Mouse (Mus musculus): ENCODE results near the gene C1qtnf5.
A peak's percentile ranks its signal among the peaks of the same experiment; 100 is the strongest.

Gene C1qtnf5

GRCm38 (mm10) chr9:44107110-44107509 lies at the start of gene C1qtnf5:
Gene C1qtnf5 (plus strand): TSS chr9:44107245.
- peak in 1 of 2 experiments; percentile 69 for DNase-seq (ENCODE audit: low spot score in 2 of 2)

GRCm38 (mm10) chr9:44058606-44059005 lies 48.4 kb upstream of the C1qtnf5 start:
- DNase-seq (ENCODE audit: low spot score in 2 of 2), result no peak

- no peak for DNase-seq (ENCODE audit: low spot score in 2 of 2)
Observed at GRCm38 (mm10) chr9:44065177-44065576, 41.9 kb upstream of the C1qtnf5 start.

- DNase-seq (ENCODE audit: low spot score in 2 of 2), result peak; percentile 100
Observed at GRCm38 (mm10) chr9:44066785-44067225, 40.2 kb upstream of the C1qtnf5 start, which contains the start of gene Usp2. Gene Usp2 (plus strand): TSS chr9:44067021.

DNA sequence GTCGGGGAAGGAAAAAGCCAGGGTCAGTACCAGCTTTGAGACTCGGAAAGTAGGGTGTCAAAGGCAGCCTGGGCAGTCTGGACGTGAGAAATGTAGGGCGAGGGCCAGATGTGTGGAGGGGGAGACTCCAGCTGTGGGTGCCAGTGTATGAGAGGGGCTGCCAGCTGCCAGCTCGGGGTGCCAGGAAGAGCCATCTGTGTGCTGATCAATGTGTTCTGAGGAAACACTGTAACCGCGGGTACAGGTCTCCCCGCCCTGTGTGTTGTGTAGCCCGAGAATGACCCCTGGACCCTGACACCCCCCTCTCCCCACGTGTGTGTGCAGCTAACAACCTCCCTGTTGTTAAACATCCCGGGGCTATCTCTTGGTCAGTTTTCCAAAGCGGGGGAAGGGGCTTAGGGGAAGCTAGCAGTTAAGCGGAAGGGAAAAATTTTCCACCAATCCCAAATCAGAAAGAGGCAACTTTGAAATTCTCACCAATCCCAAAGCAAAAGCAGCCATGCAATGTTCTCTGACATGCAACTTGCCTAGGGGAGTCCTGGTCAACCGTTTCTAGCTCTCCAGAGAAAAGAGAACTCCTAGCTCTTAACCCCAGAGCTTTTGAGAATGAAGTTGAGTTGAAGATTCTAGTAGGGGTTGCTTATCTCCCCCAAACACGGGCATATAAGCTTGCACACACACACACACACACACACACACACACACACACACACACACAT lies 39.6 kb upstream of the C1qtnf5 start:
- peak in 1 of 2 experiments; percentile 30 for DNase-seq (ENCODE audit: low spot score in 2 of 2)

DNA sequence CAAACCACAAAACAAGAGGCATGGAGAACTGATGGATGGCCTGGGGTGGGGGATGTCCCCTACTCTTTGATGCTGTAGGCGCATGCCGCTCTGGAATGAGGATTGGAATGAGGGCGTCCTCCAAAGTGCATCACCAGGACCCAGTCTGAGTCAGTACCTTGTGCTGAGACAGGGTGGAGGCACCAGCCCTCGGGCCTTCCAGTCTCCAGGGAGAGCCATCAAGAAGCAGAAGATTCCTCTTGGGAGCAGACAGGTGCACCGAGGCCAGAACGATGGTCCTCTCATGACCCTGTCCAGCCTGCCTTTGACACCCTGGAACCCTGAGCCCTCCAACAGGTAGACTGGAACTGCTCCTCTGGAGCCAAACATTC lies 39.1 kb upstream of the C1qtnf5 start:
- DNase-seq (ENCODE audit: low spot score in 2 of 2), result no peak

GRCm38 (mm10) chr9:44069252-44069651 lies 37.8 kb upstream of the C1qtnf5 start:
- DNase-seq (ENCODE audit: low spot score in 2 of 2), result no peak

GRCm38 (mm10) chr9:44070113-44070843 lies 36.8 kb upstream of the C1qtnf5 start:
- no peak for DNase-seq (ENCODE audit: low spot score in 2 of 2)

- DNase-seq (ENCODE audit: low spot score in 2 of 2), result no peak
Observed at GRCm38 (mm10) chr9:44070844-44071231, 36.2 kb upstream of the C1qtnf5 start.

GRCm38 (mm10) chr9:44071914-44072598 lies 35.0 kb upstream of the C1qtnf5 start:
- peak in 1 of 2 experiments; percentile 45 for DNase-seq (ENCODE audit: low spot score in 2 of 2)

DNA sequence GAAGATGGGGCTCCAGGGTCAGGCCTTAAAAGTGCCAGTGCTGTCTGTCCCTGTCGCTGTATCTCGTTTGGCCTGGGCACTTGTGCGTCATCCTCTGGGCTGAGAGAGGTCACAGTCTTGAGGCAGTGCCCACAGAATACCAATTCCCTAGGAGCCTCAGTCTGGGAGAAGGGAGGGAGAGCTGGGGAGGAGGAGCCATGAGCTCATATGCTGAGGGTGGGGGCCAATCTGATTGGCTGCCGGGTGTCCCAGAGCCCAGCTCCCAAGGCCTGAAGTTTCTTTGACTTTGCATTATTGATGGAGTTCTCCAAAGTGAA lies 34.5 kb upstream of the C1qtnf5 start:
- peak in 1 of 2 experiments; percentile 40 for DNase-seq (ENCODE audit: low spot score in 2 of 2)

DNA sequence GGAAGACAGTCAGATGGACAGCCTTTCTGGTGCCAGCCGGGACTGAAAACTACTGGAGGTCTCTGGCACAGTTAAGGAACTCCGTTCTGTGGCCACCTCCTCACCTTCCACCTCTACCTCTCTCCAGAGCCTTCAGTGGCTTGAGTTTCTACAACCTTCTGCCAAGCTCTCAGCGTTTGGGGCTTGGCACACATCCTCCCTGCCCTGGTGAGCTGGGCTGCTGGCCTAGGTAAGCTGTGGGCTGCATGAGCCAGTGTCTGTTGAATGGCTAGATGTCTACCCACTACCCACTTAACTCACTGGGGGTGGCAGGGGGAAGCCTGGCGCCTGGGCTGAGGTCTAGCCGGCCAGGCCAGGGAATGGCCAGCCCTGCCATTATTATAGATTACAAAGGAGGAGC lies 33.9 kb upstream of the C1qtnf5 start:
- DNase-seq (ENCODE audit: low spot score in 2 of 2), result no peak

DNA sequence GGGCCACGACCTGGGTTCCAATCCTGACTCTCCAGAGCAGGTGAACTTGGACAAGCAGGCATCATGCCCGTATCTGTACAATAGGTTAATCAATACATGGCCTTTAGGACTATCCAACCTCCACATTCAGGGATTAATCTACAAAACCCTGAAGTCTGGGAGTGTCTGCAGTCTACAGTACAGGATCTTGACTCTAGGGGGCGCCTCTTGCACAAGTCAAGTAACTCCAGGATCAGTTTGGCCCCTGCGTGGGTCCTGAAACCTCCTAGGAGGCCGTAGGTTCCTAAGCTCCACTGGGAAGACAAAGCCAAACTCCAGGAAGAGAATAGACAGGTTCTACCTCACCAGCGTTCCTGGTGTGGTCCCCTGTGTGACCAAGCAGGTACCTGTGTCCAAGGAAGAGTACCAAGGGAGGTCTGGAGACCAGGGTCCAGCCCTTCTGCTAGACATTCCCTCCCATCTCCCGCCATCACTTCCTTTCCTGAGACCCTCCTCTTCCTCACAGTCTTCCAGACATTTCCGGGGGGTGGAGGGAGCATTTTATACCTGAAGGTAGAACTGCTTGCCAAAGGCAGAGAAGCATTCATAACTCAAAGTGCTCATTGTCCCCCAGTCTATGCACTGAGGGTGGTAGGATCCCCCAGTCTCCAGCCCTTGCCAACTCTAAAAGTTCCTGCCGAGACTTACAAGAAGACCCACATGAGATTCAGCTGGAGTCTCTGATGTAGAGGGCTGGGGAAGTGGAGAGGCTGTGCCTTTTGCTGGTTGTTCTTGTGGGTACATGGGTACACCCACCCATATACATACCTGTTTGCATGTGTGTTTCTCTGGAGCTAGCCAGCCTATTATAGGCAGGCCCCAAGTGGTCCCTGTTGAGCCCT lies 32.4 kb upstream of the C1qtnf5 start:
- DNase-seq (ENCODE audit: low spot score in 2 of 2), result peak in 1 of 2 experiments; percentile 45

DNA sequence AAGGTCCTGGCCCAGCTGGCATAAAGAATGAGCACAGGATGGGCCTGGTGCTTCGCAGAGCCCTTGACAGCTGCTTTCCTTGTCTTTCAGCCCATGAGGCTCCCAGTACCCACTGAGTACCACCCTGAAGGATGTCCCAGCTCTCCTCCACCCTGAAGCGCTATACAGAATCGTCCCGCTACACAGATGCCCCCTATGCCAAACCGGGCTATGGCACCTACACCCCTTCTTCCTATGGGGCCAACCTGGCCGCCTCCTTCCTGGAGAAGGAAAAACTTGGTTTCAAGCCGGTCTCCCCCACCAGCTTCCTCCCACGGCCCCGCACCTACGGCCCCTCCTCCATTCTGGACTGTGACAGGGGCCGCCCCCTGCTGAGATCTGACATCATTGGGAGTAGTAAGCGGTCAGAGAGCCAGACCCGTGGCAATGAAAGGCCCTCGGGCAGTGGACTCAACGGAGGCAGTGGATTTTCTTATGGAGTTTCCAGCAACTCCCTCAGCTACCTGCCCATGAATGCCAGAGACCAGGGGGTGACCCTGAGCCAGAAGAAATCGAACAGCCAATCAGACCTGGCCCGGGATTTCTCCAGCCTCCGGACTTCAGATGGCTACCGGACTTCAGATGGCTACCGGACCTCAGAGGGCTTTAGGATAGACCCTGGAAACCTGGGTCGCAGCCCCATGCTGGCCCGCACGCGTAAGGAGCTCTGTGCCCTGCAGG lies 31.6 kb upstream of the C1qtnf5 start:
- no peak for DNase-seq (ENCODE audit: low spot score in 2 of 2)

DNA sequence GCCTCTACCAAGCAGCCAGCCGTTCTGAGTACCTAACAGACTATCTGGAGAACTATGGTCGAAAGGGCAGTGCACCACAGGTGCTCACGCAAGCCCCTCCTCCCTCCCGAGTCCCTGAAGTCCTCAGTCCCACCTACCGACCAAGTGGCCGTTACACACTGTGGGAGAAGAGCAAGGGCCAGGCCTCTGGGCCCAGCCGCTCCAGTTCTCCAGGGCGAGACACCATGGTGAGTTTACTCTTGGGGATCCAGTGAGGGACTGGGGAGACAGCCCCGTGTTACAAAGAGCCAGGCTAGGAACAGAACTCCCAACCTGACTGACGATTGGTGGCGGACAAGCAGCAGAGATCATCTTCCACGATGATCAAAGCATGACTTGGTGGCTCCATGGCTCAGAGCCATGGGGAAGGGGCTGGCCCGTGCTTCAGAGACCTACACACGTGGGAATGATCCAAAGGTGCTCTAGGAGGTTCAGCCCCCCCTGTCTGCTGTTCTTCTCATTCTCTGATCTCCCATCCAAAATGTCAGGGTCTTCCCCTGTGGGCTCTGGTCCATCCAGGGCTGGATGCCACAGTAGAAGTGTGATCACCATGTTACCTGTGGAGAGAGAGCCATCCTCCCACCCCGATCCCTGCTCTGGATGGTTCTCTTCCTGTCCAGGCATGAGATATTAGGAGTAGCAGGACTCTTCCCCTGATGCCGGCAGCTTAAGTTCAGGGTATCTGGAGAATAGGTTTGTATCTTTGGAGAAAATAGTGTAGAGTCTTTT lies 30.9 kb upstream of the C1qtnf5 start:
- DNase-seq (ENCODE audit: low spot score in 2 of 2), result no peak

DNA sequence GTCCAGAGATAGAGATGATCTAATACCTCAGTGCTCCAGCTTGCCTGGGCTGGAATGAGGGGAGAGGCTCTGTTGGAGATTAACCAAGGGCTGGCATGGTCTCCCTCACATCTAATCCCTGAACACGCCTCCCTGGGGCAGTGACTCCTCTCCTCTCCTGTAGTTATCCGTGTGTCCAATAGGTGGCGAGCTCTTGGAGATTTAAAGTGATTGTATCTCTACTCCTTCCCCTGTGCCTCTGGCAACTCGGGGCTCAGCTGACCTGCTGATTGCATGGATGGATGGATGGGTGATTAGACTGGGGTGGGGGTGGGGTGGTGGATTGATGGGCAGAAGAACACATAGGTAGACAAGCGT lies 30.3 kb upstream of the C1qtnf5 start:
- DNase-seq (ENCODE audit: low spot score in 2 of 2), result peak in 1 of 2 experiments; percentile 69

GRCm38 (mm10) chr9:44077266-44077910 lies 29.7 kb upstream of the C1qtnf5 start:
- no peak for DNase-seq (ENCODE audit: low spot score in 2 of 2)

DNA sequence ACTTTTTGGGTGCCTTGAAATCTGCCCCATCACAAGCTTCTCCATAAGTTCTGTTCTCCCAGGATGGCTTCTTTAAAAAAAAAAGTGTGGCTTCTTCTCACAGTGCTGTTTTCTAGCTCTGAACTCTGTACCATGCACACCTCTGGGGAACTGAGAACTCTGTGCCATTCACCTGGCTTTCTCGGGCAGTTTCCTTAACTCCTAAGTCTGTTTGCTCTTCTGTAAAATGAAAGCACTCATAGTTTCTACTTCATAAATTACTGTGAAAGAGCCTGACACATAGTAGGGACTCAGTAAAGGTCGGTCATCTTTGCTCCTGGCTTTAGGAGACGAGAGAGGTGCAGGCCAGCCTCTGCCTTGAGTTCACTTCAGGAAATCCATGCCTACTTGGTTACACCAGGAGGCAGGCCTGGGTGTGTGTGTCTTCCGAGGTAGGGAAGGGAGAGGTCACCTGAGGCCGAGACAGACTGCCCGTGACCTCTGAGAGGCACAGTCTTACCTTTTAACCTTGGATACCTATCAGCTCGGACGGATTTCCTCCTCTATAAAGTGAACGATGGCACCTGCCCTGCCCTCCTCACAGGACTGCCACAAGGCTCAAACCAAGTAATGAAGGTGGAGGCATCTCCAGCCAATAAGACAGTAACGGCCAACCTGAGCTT lies 28.8 kb upstream of the C1qtnf5 start:
- DNase-seq (ENCODE audit: low spot score in 2 of 2), result no peak

All from frontal cortex, postnatal 36 days (tissue).